8 mouse cellular contexts compared by ENCODE assay signal in genomic region chr17:32431972-32432371, GRCm38 (mm10). TPM values are rescaled to one million over a fixed set of nuclear protein-coding genes. Genes with fewer than 3 reads are reported as not detected.
A peak's percentile ranks its signal among the peaks of the same experiment; 100 is the strongest.
DNase-seq lines count a peak whose midpoint lies in the region; ATAC-seq lines count a peak whose summit lies in the region.

No protein-coding gene starts in this region.

- DNase-seq in cerebellum, adult 9-10 months, result peak; percentile 7
- no peak for DNase-seq in cerebellum, adult 11-12 months
- peak; percentile 3 to 12 for DNase-seq in left cerebral cortex, postnatal 25 days (ENCODE audit: low spot score in 2 of 2)
- no peak for DNase-seq in left cerebral cortex, postnatal 36 days (ENCODE audit: low spot score in 2 of 2)
- DNase-seq in NIH3T3 (ENCODE audit: low read depth), result peak; percentile 76
- no peak for DNase-seq in gastrocnemius, postnatal 14 days
- no peak for DNase-seq in spleen, adult 18-20 months

- intact Hi-C loops in left cerebral cortex, postnatal 25 days (cut with DNase I), result loop anchor here (1.0 to 2.0 kb wide), 2 partner anchors 43 to 83 kb away; partner anchors contain the start of gene Wiz
- intact Hi-C loops in left cerebral cortex, postnatal 36 days (cut with DNase I), result loop anchor here (1.0 kb wide), 1 partner anchor 83 kb away; no protein-coding TSS in a partner anchor
- intact Hi-C loops in gastrocnemius, postnatal 14 days (cut with DNase I; ENCODE audit: low total_unique reads), result loop anchor here (5.0 kb wide), 1 partner anchor 85 kb away; no protein-coding TSS in a partner anchor

- peak; percentile 62; the same call in 1 of the 2 replicates for ATAC-seq in megakaryocyte, adult 5-6 weeks (ENCODE audit: poor library complexity, severe bottlenecking)

RNA-seq across cellular contexts. Expression of gene Pglyrp2, which starts 8.0 kb away (rescaled TPM):
- total RNA-seq in left cerebral cortex, postnatal 25 days (2021), result not detected
- total RNA-seq in left cerebral cortex, postnatal 36 days (2021), result not detected
- total RNA-seq in megakaryocyte, adult 5-6 weeks (2015), result 1.7 and 2.0 TPM in 2 replicates
- total RNA-seq in megakaryocyte, adult 5-6 weeks (2017), result 1.4 and 2.2 TPM in 2 replicates
- not detected for total RNA-seq in gastrocnemius, postnatal 14 days (2021)

RNA-seq across cellular contexts. Expression of gene Cyp4f39, which starts 20.6 kb away (rescaled TPM):
- total RNA-seq in left cerebral cortex, postnatal 25 days (2021), result not detected
- not detected for total RNA-seq in left cerebral cortex, postnatal 36 days (2021)
- not detected in 2 replicates for total RNA-seq in megakaryocyte, adult 5-6 weeks (2015)
- total RNA-seq in megakaryocyte, adult 5-6 weeks (2017), result not detected in 2 replicates
- total RNA-seq in gastrocnemius, postnatal 14 days (2021), result under 1 TPM in 1 of 2 experiments, not detected in 1; 0.82 TPM

RNA-seq across cellular contexts. Expression of gene Rasal3, which starts 28.6 kb away (rescaled TPM):
- 1 to 10 TPM; 3.9 to 4.1 TPM for total RNA-seq in left cerebral cortex, postnatal 25 days (2021)
- 1 to 10 TPM; 2.6 to 3.4 TPM for total RNA-seq in left cerebral cortex, postnatal 36 days (2021)
- total RNA-seq in megakaryocyte, adult 5-6 weeks (2015), result 52.9 and 54.4 TPM in 2 replicates
- 19.5 and 25.7 TPM in 2 replicates for total RNA-seq in megakaryocyte, adult 5-6 weeks (2017)
- total RNA-seq in gastrocnemius, postnatal 14 days (2021), result under 1 TPM in 1 of 2 experiments, not detected in 1; 0.14 TPM

RNA-seq across cellular contexts. Expression of gene Wiz, which starts 42.7 kb away (rescaled TPM):
- 10 to 100 TPM; 55.0 to 56.7 TPM for total RNA-seq in left cerebral cortex, postnatal 25 days (2021)
- 10 to 100 TPM; 52.3 to 53.2 TPM for total RNA-seq in left cerebral cortex, postnatal 36 days (2021)
- 17.2 and 23.0 TPM in 2 replicates for total RNA-seq in megakaryocyte, adult 5-6 weeks (2015)
- total RNA-seq in megakaryocyte, adult 5-6 weeks (2017), result 4.9 and 5.9 TPM in 2 replicates
- 10 to 100 TPM; 14.3 to 15.3 TPM for total RNA-seq in gastrocnemius, postnatal 14 days (2021)

Comparison
In these comparisons a context has a peak if more than half of its experiments do, and no peak if none do; other contexts are left out.
1. DNase-seq: peak in cerebellum, adult 9-10 months (single experiment), left cerebral cortex, postnatal 25 days (2 of 2) and NIH3T3 (single experiment); none in cerebellum, adult 11-12 months (single experiment), left cerebral cortex, postnatal 36 days (0 of 2), gastrocnemius, postnatal 14 days (single experiment) and spleen, adult 18-20 months (0 of 2).
2. RNA of gene Rasal3, which starts 28.6 kb away (total RNA-seq): 19.5 to 54.4 TPM in megakaryocyte, adult 5-6 weeks; 3.9 to 4.1 TPM in left cerebral cortex, postnatal 25 days, 2.6 to 3.4 TPM in left cerebral cortex, postnatal 36 days and 0.14 TPM in gastrocnemius, postnatal 14 days; every median in the first group is over 4 times any median in the second.